Mouse (Mus musculus): Measurements from ENCODE around the gene Taf5l. TPM values are rescaled to one million over a fixed set of nuclear protein-coding genes. Genes with fewer than 3 reads are reported as not detected.

Taf5l gene
- total and polyA plus RNA-seq, 3 experiments = 24.3 to 36.9 (median 35.0) TPM

- DNase-seq (ENCODE audit: low spot score) (no peak), ATAC-seq (ENCODE audit: extremely low read depth, insufficient number of reproducible peaks, low FRiP score, poor library complexity, severe bottlenecking) (no peak)
- Histone ChIP-seq H3K9me3 (replicated peaks) (no peaks in the 10 kb centered on the region), H3K4me1 (ENCODE audit: insufficient read depth, low read depth, low read length) (peaks cover 31% of the 10 kb centered on the region), H3K4me3 (ENCODE audit: low read depth, low read length) (peak overlapping the region; percentile 98), H3K27me3 (ENCODE audit: insufficient read depth, low read length) (no peaks in the 10 kb centered on the region), H3K36me3 (replicated peaks) (peaks cover 62% of the 10 kb centered on the region)
- TF ChIP-seq POLR2AphosphoS5 (IDR thresholded peaks at IDR 0.05; ENCODE audit: insufficient replicate concordance, low read depth, low read length) (no peak), GATA2 (IDR thresholded peaks at IDR 0.05; ENCODE audit: borderline replicate concordance, low read depth, low read length) (no peak), GATA1 (IDR thresholded peaks at IDR 0.05; ENCODE audit: borderline replicate concordance, low read length) (no peak), TAL1 (conservative IDR thresholded peaks at IDR 0.05; ENCODE audit: low read depth, low read length) (no peak), CTCF (IDR thresholded peaks at IDR 0.05; ENCODE audit: low read depth, low read length) (no peak)
These were observed 71.6 kb downstream of the Taf5l start for GRCm38 (mm10) chr8:123949686-123949986.

- peak; percentile 88 for DNase-seq (ENCODE audit: low spot score)
- Histone ChIP-seq H3K9me3 (replicated peaks) (no peaks in the 10 kb centered on the region), H3K36me3 (replicated peaks) (peaks cover 60% of the 10 kb centered on the region), H3K4me1 (ENCODE audit: insufficient read depth, low read depth, low read length) (peaks cover 27% of the 10 kb centered on the region), H3K4me3 (ENCODE audit: low read depth, low read length) (peak within 1 kb of the TSS; percentile 98), H3K27me3 (ENCODE audit: insufficient read depth, low read length) (no peaks in the 10 kb centered on the region)
- TF ChIP-seq GATA2 (IDR thresholded peaks at IDR 0.05; ENCODE audit: borderline replicate concordance, low read depth, low read length) = no peak
- TF ChIP-seq POLR2AphosphoS5 (IDR thresholded peaks at IDR 0.05; ENCODE audit: insufficient replicate concordance, low read depth, low read length) = no peak
- no peak for TF ChIP-seq GATA1 (IDR thresholded peaks at IDR 0.05; ENCODE audit: borderline replicate concordance, low read length)
- no peak for TF ChIP-seq CTCF (IDR thresholded peaks at IDR 0.05; ENCODE audit: low read depth, low read length)
- no peak for TF ChIP-seq TAL1 (conservative IDR thresholded peaks at IDR 0.05; ENCODE audit: low read depth, low read length)
- ATAC-seq (ENCODE audit: extremely low read depth, insufficient number of reproducible peaks, low FRiP score, poor library complexity, severe bottlenecking) = peak; percentile 85
These were observed 72.1 kb downstream of the Taf5l start, which contains the start of gene Nup133 for GRCm38 (mm10) chr8:123948942-123949685. TSS of gene Nup133 (minus strand) at chr8:123949265.

Other genes with a start within 250 kb of the Taf5l start
- not detected in 2 replicates for gene Rab4a, start 215.4 kb downstream of the Taf5l start, total RNA-seq (2014; fragmentation: Nextera tagmentation)
- 4.0 and 5.3 TPM in 2 replicates for gene Rab4a, start 215.4 kb downstream of the Taf5l start, total RNA-seq (2017)
- 1.2 and 1.7 TPM in 2 replicates for gene Rab4a, start 215.4 kb downstream of the Taf5l start, polyA plus RNA-seq (2012)
- gene Ccsap, start 161.2 kb downstream of the Taf5l start, total RNA-seq (2014; fragmentation: Nextera tagmentation) = 13.3 and 16.3 TPM in 2 replicates
- 11.7 and 12.5 TPM in 2 replicates for gene Ccsap, start 161.2 kb downstream of the Taf5l start, total RNA-seq (2017)
- 9.4 and 10.3 TPM in 2 replicates for gene Ccsap, start 161.2 kb downstream of the Taf5l start, polyA plus RNA-seq (2012)
- not detected in 2 replicates for gene Acta1, start 126.6 kb downstream of the Taf5l start, total RNA-seq (2014; fragmentation: Nextera tagmentation)
- gene Acta1, start 126.6 kb downstream of the Taf5l start, total RNA-seq (2017) = not detected in 2 replicates
- gene Acta1, start 126.6 kb downstream of the Taf5l start, polyA plus RNA-seq (2012) = 0.07 TPM in 1 of 2 replicates, not detected in the other
- gene Nup133, start 72.1 kb downstream of the Taf5l start, total RNA-seq (2014; fragmentation: Nextera tagmentation) = 46.2 and 66.5 TPM in 2 replicates
- 38.3 and 42.5 TPM in 2 replicates for gene Nup133, start 72.1 kb downstream of the Taf5l start, total RNA-seq (2017)
- 21.2 and 31.2 TPM in 2 replicates for gene Nup133, start 72.1 kb downstream of the Taf5l start, polyA plus RNA-seq (2012)
- gene Abcb10, start 38.3 kb downstream of the Taf5l start, total RNA-seq (2014; fragmentation: Nextera tagmentation) = 20.8 and 44.3 TPM in 2 replicates
- gene Abcb10, start 38.3 kb downstream of the Taf5l start, total RNA-seq (2017) = 19.6 and 21.6 TPM in 2 replicates
- 19.7 and 22.1 TPM in 2 replicates for gene Abcb10, start 38.3 kb downstream of the Taf5l start, polyA plus RNA-seq (2012)
- 19.5 and 24.8 TPM in 2 replicates for gene Urb2, start 111 bp upstream of the Taf5l start, total RNA-seq (2014; fragmentation: Nextera tagmentation)
- gene Urb2, start 111 bp upstream of the Taf5l start, total RNA-seq (2017) = 19.3 and 19.4 TPM in 2 replicates
- 2.2 and 3.8 TPM in 2 replicates for gene Urb2, start 111 bp upstream of the Taf5l start, polyA plus RNA-seq (2012)
- not detected in 2 replicates for gene Galnt2, start 210.0 kb upstream of the Taf5l start, total RNA-seq (2014; fragmentation: Nextera tagmentation)
- not detected in 2 replicates for gene Galnt2, start 210.0 kb upstream of the Taf5l start, total RNA-seq (2017)
- not detected in 2 replicates for gene Galnt2, start 210.0 kb upstream of the Taf5l start, polyA plus RNA-seq (2012)